Mouse (Mus musculus) kidney, embryonic 14.5 days (tissue): ENCODE measurements around the gene Sowaha. TPM values are rescaled to one million over a fixed set of nuclear protein-coding genes. Genes with fewer than 3 reads are reported as not detected.

Source experiments
- ATAC-seq: fragments of 200-750 bp; cut with Nextera tagmentation; 2 replicates; pipeline ENCODE4 v1.8.0; 2017; ENCODE audit warnings: moderate number of reproducible peaks, mild to moderate bottlenecking, moderate TSS enrichment, moderate library complexity; ENCODE audit not compliant: low FRiP score, low TSS enrichment
- H3K27ac ChIP-seq: fragments of 300-500 bp; sonication (generic); 2 replicates; pipeline ENCODE4 v1.5.1; 2014; ENCODE audit warnings: low read depth, mild to moderate bottlenecking, low read length, moderate library complexity, mixed read lengths
- H3K27me3 ChIP-seq: fragments of 300-500 bp; sonication (generic); 2 replicates; pipeline ENCODE4 v1.6.1; 2014; ENCODE audit warnings: mild to moderate bottlenecking, low read length; ENCODE audit not compliant: control insufficient read depth, insufficient read depth
- H3K36me3 ChIP-seq: fragments of 300-500 bp; sonication (generic); 2 replicates; pipeline ENCODE4 v1.6.1; 2014; ENCODE audit warnings: low read length, mixed read lengths; ENCODE audit not compliant: control insufficient read depth, insufficient read depth
- H3K4me1 ChIP-seq: fragments of 300-500 bp; sonication (generic); 2 replicates; pipeline ENCODE4 v1.6.1; 2014; ENCODE audit warnings: low read length, mixed read lengths; ENCODE audit not compliant: control insufficient read depth, insufficient read depth
- H3K4me2 ChIP-seq: fragments of 300-500 bp; sonication (generic); replicated peaks from 2 replicates; pipeline ENCODE4 v1.6.1; 2014; ENCODE audit warnings: low read depth, mild to moderate bottlenecking, low read length
- H3K4me3 ChIP-seq: fragments of 300-500 bp; sonication (generic); 2 replicates; pipeline ENCODE4 v1.5.1; 2014; ENCODE audit warnings: mild to moderate bottlenecking, low read length
- H3K9ac ChIP-seq: fragments of 300-500 bp; sonication (generic); 2 replicates; pipeline ENCODE4 v1.6.1; 2014; ENCODE audit warnings: low read depth, mild to moderate bottlenecking, low read length, moderate library complexity
- H3K9me3 ChIP-seq: fragments of 300-500 bp; sonication (generic); 2 replicates; pipeline ENCODE4 v1.6.1; 2016; ENCODE audit warnings: low read length; ENCODE audit not compliant: control insufficient read depth
- WGBS: fragments of 180-500 bp; shearing (Covaris S2); extraction: QIAGEN DNeasy Blood & Tissue Kit; methylation state at CpG from one replicate; pipeline ENCODE4 v1.1.7; 2014; 5-methylcytosine and 5-hydroxymethylcytosine counted together
- polyA plus RNA-seq: library from polyadenylated mRNA; unstranded; fragments of >200 nt; fragmentation: Nextera tagmentation; extraction: Ambion mirVana; gene quantifications from 2 replicates; pipeline ENCODE4 v1.2.1, GENCODE M21; 2014

Gene Sowaha
- polyA plus RNA-seq, 1 experiment from 2014 or later: 0.09 TPM

GRCm38 (mm10) chr11:53493243-53493955 is 13.3 kb upstream of the Sowaha start:
- Histone ChIP-seq H3K9me3 (no peaks in the 10 kb centered on the region; the same call in 1 of the 2 replicates), H3K27ac (no peak overlapping the region), H3K27me3 (no peaks in the 10 kb centered on the region), H3K4me1 (peaks cover 8% of the 10 kb centered on the region; the same call in 1 of the 2 replicates), H3K4me3 (no peak overlapping the region), H3K36me3 (no peaks in the 10 kb centered on the region), H3K4me2 (no peak overlapping the region), H3K9ac (no peak overlapping the region)
- 20% methylated on average over 3 of the region's 3 CpGs for WGBS
- 0 out of 2 replicates have a peak, but pooled peaks have one; percentile 9 for ATAC-seq

DNA sequence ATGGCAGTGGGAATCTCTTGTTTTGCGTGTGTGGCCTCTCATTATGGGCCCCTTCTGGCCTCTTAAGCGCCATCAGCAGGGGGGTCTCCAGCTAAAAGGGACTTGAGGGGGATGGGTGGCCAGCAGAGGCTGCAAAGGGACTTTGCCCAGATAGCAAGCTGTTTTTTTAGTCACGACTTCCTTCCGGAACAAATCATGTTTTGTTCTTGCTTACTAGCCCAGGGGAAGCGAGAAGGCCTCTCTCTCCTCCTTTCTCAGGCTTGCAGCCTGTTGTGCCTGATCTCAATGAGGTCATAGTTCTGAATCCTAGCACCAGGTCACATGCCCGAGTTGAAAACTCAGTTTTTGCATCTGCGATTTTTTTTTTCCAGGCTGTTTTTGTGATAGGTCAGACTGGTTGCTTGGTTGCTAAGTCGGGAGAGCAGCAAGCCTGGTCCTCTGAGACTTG is 11.9 kb upstream of the Sowaha start:
- H3K4me1 ChIP-seq: peaks cover 11% of the 10 kb centered on the region; the same call in 1 of the 2 replicates
- no peaks in the 10 kb centered on the region; the same call in 1 of the 2 replicates for H3K9me3 ChIP-seq
- no peak overlapping the region for H3K4me2 ChIP-seq
- H3K27ac ChIP-seq: no peak overlapping the region
- peaks cover 6% of the 10 kb centered on the region; the same call in 1 of the 2 replicates for H3K27me3 ChIP-seq
- ATAC-seq: no peak
- H3K36me3 ChIP-seq: no peaks in the 10 kb centered on the region
- WGBS: 28% methylated on average over 8 of the region's 8 CpGs
- no peak overlapping the region for H3K9ac ChIP-seq
- no peak overlapping the region for H3K4me3 ChIP-seq

- Histone ChIP-seq H3K4me3 (no peak overlapping the region), H3K9ac (no peak overlapping the region), H3K27ac (no peak overlapping the region), H3K36me3 (no peaks in the 10 kb centered on the region), H3K27me3 (peaks cover 11% of the 10 kb centered on the region; the same call in 1 of the 2 replicates), H3K4me2 (no peak overlapping the region), H3K9me3 (no peaks in the 10 kb centered on the region; the same call in 1 of the 2 replicates), H3K4me1 (peaks cover 12% of the 10 kb centered on the region; the same call in 1 of the 2 replicates)
- no peak for ATAC-seq
- 85% methylated on average over 9 of the region's 9 CpGs for WGBS
Measured at GRCm38 (mm10) chr11:53489421-53489820, 9.3 kb upstream of the Sowaha start.

- H3K36me3 ChIP-seq: no peaks in the 10 kb centered on the region
- H3K4me3 ChIP-seq: no peak overlapping the region
- 98% methylated on average over 5 of the region's 5 CpGs for WGBS
- H3K27me3 ChIP-seq: peaks cover 11% of the 10 kb centered on the region; the same call in 1 of the 2 replicates
- no peaks in the 10 kb centered on the region; the same call in 1 of the 2 replicates for H3K9me3 ChIP-seq
- no peak overlapping the region for H3K9ac ChIP-seq
- ATAC-seq: no peak
- peaks cover 12% of the 10 kb centered on the region; the same call in 1 of the 2 replicates for H3K4me1 ChIP-seq
- H3K27ac ChIP-seq: no peak overlapping the region
- no peak overlapping the region for H3K4me2 ChIP-seq
Measured at GRCm38 (mm10) chr11:53489007-53489406, 8.9 kb upstream of the Sowaha start.

DNA sequence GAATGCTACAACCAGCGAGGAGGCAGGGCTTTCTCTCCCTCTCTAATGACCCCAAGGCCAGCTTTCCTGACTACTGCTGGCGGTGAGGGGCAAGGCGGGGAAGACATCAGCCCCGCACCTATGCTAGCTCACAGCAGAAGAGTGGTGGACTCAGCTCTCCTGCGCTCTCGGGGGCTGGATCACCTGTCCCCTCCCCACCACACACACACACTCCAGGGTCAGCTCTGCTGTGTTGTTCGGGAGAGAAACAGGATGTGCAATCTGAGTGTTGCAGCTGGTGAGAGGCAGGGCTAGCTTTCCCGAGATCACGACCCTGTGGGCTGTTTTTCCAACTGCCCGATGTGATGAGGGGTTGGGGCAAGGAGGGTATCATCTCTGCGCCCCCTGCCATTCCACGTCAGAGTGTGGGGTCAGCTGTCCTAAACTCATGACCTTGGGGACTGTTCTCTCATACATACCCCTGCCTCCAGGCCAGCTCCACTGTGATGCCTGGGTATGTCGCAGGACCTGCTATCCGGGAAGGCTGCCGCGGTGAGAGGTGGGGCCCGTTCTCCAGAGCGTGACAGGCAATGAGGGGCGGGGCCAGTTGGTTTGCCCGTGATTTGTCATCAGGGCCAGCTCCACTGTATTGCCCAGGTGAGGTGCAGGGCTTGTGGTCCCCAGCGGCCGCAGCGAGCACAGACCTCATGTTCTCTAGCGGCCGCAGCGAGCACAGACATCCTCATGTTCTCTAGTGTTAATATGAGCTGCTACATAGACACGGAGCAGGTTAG is 6.9 kb upstream of the Sowaha start:
- H3K9ac ChIP-seq: peak overlapping the region; percentile 20; the same call in 1 of the 2 replicates
- peak; percentile 86 for ATAC-seq
- 7% methylated on average over 27 of the region's 27 CpGs for WGBS

GRCm38 (mm10) chr11:53486351-53486750 is 6.3 kb upstream of the Sowaha start:
- Histone ChIP-seq H3K9ac (no peak overlapping the region), H3K27me3 (peaks cover 14% of the 10 kb centered on the region; the same call in 1 of the 2 replicates), H3K9me3 (no peaks in the 10 kb centered on the region; the same call in 1 of the 2 replicates), H3K36me3 (no peaks in the 10 kb centered on the region), H3K4me1 (peaks cover 8% of the 10 kb centered on the region; the same call in 1 of the 2 replicates), H3K4me2 (peak overlapping the region; percentile 48; the same call in 1 of the 2 replicates), H3K27ac (no peak overlapping the region), H3K4me3 (no peak overlapping the region)
- 56% methylated on average over 3 of the region's 3 CpGs for WGBS
- ATAC-seq: no peak

More for the DNA sequence above, 6.9 kb upstream of the Sowaha start:
- Histone ChIP-seq H3K36me3 (no peaks in the 10 kb centered on the region), H3K27ac (no peak overlapping the region), H3K4me1 (peaks cover 10% of the 10 kb centered on the region; the same call in 1 of the 2 replicates), H3K4me2 (peak overlapping the region; percentile 48), H3K4me3 (peak overlapping the region; percentile 25), H3K9me3 (no peaks in the 10 kb centered on the region; the same call in 1 of the 2 replicates), H3K27me3 (peaks cover 11% of the 10 kb centered on the region; the same call in 1 of the 2 replicates)

GRCm38 (mm10) chr11:53485719-53486118 is 5.6 kb upstream of the Sowaha start:
- Histone ChIP-seq H3K27me3 (peaks cover 20% of the 10 kb centered on the region; the same call in 1 of the 2 replicates), H3K4me3 (no peak overlapping the region), H3K4me2 (no peak overlapping the region), H3K9me3 (no peaks in the 10 kb centered on the region; the same call in 1 of the 2 replicates), H3K27ac (no peak overlapping the region), H3K9ac (no peak overlapping the region), H3K4me1 (peaks cover 8% of the 10 kb centered on the region; the same call in 1 of the 2 replicates), H3K36me3 (no peaks in the 10 kb centered on the region)
- WGBS: 46% methylated on average over 3 of the region's 3 CpGs
- no peak for ATAC-seq

DNA sequence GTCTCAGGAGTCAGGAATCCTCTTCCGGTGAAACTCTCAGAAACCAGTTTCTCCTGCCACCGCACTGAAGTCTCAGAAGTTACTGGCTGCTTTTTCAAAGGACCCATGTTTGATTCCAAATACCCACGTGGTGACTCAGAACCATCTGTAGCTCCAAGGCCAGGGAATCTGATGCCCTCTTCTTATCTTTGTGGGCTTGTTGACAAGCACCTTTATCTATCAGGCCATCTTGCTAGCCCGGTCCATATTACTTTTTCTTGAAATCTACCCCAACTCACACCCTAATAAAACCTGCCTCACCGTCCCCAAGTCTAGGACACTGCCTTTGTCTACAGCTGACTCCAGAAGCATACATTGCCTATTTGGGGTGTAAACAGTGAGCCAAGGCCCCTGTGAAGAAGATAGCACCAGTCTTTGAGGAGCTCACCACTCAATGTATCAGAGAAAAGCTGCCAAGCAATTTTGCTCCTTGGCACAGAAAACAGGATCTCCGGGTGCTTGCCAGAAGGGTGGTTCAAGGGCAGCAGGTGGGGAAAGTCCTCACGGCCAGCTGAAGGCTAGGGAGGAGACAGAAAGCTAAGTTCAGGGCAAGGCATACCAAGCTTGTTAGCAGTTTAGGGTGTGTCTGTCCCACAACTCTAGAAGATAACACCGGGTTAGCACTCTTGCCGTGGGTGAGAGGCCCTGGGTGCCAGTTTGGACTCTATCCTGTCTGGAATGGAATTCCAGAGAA is 3.3 kb upstream of the Sowaha start:
- H3K9me3 ChIP-seq: peaks cover 5% of the 10 kb centered on the region; the same call in 1 of the 2 replicates
- H3K27me3 ChIP-seq: peaks cover 43% of the 10 kb centered on the region
- H3K36me3 ChIP-seq: no peaks in the 10 kb centered on the region
- peaks cover 17% of the 10 kb centered on the region; the same call in 1 of the 2 replicates for H3K4me1 ChIP-seq
- no peak overlapping the region for H3K9ac ChIP-seq
- no peak for ATAC-seq
- H3K4me2 ChIP-seq: no peak overlapping the region
- H3K4me3 ChIP-seq: no peak overlapping the region
- 72% methylated on average over 9 of the region's 9 CpGs for WGBS
- no peak overlapping the region for H3K27ac ChIP-seq
